Comparison of ENCODE assay signal across 11 mouse cellular contexts in genomic region chr5:151252213-151252612, GRCm38 (mm10). TPM values are rescaled to one million over a fixed set of nuclear protein-coding genes. Genes with fewer than 3 reads are reported as not detected.
DNase-seq lines count a peak whose midpoint lies in the region; ATAC-seq lines count a peak whose summit lies in the region.
"Had no signal": no experiment of that assay in that cellular context is flagged by ENCODE, and none has a peak within 500 bp of the region (broad histone marks: within the 10 kb centered on the region; RNA-seq: fewer than 3 reads in every experiment).

No protein-coding gene starts in this region.

- H3K27me3 ChIP-seq in heart, embryonic 13.5 days (replicated peaks): 0 out of 2 replicates have a peak, but pooled peaks cover 10% of the 10 kb centered on the region
- H3K27me3 ChIP-seq in hindbrain, embryonic 15.5 days: no peaks in the 10 kb centered on the region
- H3K27me3 ChIP-seq: embryonic facial prominence, embryonic 12.5 days had no signal

- H3K4me2 ChIP-seq in heart, embryonic 13.5 days: peak overlapping the region; percentile 37
- peak overlapping the region; percentile 32; the same call in 1 of the 2 replicates for H3K4me2 ChIP-seq in hindbrain, embryonic 15.5 days
- H3K4me2 ChIP-seq: embryonic facial prominence, embryonic 12.5 days had no signal

- no peaks in the 10 kb centered on the region for H3K36me3 ChIP-seq in heart, embryonic 13.5 days
- no peaks in the 10 kb centered on the region for H3K36me3 ChIP-seq in hindbrain, embryonic 15.5 days
- H3K36me3 ChIP-seq: embryonic facial prominence, embryonic 12.5 days had no signal

- no peak overlapping the region for H3K27ac ChIP-seq in heart, embryonic 13.5 days (replicated peaks)
- no peak overlapping the region for H3K27ac ChIP-seq in hindbrain, embryonic 15.5 days (replicated peaks)
- H3K27ac ChIP-seq: embryonic facial prominence, embryonic 12.5 days had no signal

- peaks cover 21% of the 10 kb centered on the region for H3K4me1 ChIP-seq in heart, embryonic 13.5 days
- no peaks in the 10 kb centered on the region for H3K4me1 ChIP-seq in hindbrain, embryonic 15.5 days (replicated peaks)

- DNase-seq in heart, adult 9 months (ENCODE audit: low spot score in 2 of 2): no peak
- DNase-seq in 3T3-L1 (ENCODE audit: low read depth, low spot score): peak; percentile 60
- DNase-seq in NIH3T3 (ENCODE audit: low read depth): peak; percentile 28
- DNase-seq in B cell, adult 2 months: no peak
- DNase-seq in kidney, postnatal 14 days: no peak
- DNase-seq in cerebellum, postnatal 4 days (ENCODE audit: low spot score in 2 of 2): no peak
- DNase-seq: kidney, adult 8-10 months; thymus, adult 18-20 months had no signal

- WGBS in heart, embryonic 13.5 days: 47% methylated on average over 8 of the region's 8 CpGs
- 56% methylated on average over 8 of the region's 8 CpGs for whole genome bisulfite sequencing in hindbrain, embryonic 15.5 days

- H3K9me3 ChIP-seq in heart, embryonic 13.5 days: no peaks in the 10 kb centered on the region
- no peaks in the 10 kb centered on the region for H3K9me3 ChIP-seq in hindbrain, embryonic 15.5 days
- H3K9me3 ChIP-seq: embryonic facial prominence, embryonic 12.5 days had no signal

- H3K9ac ChIP-seq in heart, embryonic 13.5 days: no peak overlapping the region
- no peak overlapping the region for H3K9ac ChIP-seq in hindbrain, embryonic 15.5 days
- H3K9ac ChIP-seq: embryonic facial prominence, embryonic 12.5 days had no signal

- ATAC-seq in heart, embryonic 13.5 days (ENCODE audit: extremely low read depth, insufficient number of reproducible peaks, low FRiP score, low TSS enrichment): no peak
- no peak for ATAC-seq in hindbrain, embryonic 15.5 days (ENCODE audit: low FRiP score, low read depth)

- no peak overlapping the region for H3K4me3 ChIP-seq in heart, embryonic 13.5 days
- no peak overlapping the region for H3K4me3 ChIP-seq in hindbrain, embryonic 15.5 days
- H3K4me3 ChIP-seq: embryonic facial prominence, embryonic 12.5 days had no signal

RNA-seq across cellular contexts. Expression of gene Stard13, which starts 18.6 kb away (rescaled TPM):
- polyA plus RNA-seq in heart, embryonic 13.5 days (2015; fragmentation: Nextera tagmentation; extraction: Ambion mirVana): 3.8 and 4.7 TPM in 2 replicates
- 6.1 and 6.2 TPM in 2 replicates for polyA plus RNA-seq in hindbrain, embryonic 15.5 days (2015; fragmentation: Nextera tagmentation; extraction: Ambion mirVana)

Comparison
In these comparisons a context has a peak if more than half of its experiments do, and no peak if none do; other contexts are left out.
1. DNase-seq: peak in 3T3-L1 (single experiment) and NIH3T3 (single experiment); none in heart, adult 9 months (0 of 2), B cell, adult 2 months (0 of 2), kidney, postnatal 14 days (single experiment) and cerebellum, postnatal 4 days (0 of 2).